Mouse (Mus musculus): ENCODE results near the gene Rgs7.

Rgs7 gene

DNA sequence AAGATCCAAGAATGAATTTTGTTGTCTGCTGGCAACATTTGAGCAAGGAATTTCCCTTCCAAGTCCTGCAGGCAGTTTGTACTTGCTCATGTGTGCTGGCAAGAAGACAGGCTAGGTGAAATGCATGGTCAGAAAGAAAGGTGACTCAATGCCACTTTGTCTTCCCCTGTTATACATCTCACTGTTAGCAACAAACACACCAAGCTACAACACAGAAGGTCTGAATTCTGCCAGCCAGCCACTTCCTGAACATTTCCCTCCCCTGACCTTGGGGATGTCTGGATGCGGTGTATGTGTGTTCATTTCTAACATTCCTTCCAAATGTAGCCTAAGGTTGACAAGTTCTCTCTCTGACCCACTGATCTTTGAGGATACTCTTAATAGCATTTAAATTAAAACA is 191.4 kb downstream of the Rgs7 start:
- DNase-seq (ENCODE audit: low read depth), result no peak

DNA sequence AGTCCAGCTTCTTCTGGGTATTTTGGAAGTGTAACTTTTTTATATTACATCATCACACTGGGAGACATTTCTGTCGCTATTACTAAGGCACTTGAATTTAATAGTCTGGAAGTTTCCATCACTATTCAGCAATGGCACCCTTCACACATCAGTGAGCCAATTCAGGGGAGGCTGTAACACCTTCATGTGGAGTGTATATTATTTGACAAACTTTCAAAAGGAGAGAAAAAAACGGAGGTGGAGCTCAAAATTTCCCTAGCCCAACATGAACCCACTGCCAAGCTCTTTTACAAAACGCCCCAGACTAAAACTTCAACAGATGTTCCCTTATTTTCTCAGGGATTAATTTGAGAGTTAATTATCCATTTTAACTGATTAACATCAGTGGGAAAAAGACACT is 191.9 kb downstream of the Rgs7 start:
- DNase-seq (ENCODE audit: low read depth), result no peak

DNA sequence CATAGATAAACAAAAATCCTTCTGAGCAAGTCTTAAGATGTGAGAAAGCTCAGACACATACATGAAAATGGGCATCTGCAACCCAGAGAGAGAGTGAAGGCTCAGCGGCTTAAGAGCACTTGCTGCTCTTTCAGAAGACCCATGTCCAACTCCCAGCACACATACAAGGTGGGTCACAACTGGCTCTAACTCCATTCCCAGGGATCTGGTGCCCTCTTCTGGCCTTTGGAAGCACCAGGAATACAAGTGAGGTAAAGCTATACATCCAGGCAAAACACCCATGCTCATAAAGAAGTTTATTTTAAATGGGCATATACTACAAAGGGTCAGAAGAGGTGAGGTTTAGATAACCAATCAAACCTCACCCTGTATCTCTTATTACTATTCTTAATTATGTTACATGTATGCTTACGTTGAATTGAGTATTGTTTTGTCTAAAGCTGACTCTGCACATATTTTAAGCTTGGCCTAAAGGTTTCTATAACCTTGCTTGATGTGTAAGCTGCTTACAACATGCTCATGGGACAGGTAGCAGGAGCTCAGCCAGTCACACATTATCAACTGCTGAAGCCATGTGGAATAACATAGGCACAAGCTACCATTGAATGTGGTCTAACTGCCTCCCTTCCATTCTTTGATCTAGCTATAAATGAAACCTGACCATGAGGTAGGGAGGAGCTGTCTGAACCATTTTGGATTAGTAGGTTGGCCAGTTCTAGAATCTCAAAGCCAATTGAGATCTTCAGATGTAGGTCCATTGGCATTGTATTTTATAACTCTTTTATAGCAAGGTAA is 192.5 kb downstream of the Rgs7 start:
- DNase-seq (ENCODE audit: low read depth), result no peak

DNA sequence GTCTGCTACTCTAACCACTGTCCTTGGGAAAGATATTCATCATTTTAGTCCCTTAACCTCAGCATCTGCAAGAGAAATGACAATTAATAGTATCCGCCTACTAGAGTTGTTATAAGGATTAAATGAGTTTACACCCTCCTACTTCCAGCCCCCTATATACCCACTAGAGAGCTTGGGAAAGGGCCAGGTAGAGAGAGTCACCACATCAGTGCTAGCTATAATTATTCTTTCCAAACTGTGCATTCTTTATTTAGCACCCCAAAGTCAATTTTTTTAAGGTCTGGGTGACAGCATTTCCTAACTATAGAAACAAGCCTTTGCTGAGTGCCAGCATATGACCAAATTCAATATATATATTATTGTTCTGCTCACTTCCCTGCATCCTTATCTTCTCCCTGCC is 195.4 kb downstream of the Rgs7 start:
- DNase-seq (ENCODE audit: low read depth), result no peak

DNA sequence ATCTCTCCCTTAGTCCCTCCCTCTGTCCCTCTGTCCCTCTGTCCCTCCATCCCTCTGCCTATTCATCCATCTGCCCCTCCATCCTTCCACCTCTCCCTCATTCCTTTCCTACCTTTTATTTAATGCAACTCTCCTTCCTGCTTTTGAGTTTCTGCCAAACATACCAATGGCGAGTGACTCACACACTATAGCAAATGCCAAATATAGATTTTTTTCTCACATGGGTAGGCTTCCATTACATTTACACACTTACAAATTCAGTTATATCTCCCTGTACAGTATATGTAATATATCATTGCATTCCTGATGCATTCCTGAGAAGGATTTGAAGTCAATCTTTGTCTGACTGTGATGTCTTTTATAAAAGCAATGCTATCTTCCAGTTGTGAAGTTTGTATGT is 202.2 kb downstream of the Rgs7 start:
- DNase-seq (ENCODE audit: low read depth), result no peak

DNA sequence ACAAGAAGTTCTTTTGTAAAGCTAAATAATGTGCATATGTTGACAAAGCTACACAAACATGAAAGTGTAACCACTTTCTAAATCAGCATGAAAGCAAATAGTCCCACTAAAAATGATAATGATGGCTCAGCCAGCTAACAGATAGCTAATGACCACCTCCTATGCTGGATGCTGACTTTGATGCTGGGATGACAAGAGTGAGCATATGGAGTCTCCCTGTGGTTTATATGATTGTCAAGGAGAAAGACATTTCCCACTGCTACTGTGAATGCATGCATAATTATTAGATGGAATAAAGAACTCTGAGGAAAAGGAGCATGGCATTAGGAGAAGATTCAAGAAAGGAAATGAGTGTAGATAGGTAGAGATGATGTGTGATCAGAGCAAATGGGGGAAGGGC is 230.0 kb downstream of the Rgs7 start:
- no peak for DNase-seq (ENCODE audit: low read depth)

DNA sequence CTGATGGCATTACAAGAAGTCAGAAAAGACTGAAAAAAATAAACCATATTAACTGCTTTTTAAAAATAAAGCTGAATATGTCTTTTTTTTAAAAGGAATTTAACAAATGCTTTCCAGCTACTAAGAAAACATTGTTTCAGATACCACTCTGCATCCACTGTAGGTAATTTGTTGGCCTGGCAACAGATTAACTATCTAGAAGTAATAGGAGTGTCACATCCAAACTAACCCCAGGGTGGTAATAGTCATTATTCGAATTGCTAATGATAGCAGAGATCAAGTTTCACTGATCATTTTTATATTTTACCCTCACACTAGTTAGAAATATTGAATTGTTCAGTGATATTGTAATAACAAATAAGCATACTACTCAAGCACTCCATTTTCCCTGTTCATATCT is 232.9 kb downstream of the Rgs7 start:
- DNase-seq (ENCODE audit: low read depth), result no peak

DNA sequence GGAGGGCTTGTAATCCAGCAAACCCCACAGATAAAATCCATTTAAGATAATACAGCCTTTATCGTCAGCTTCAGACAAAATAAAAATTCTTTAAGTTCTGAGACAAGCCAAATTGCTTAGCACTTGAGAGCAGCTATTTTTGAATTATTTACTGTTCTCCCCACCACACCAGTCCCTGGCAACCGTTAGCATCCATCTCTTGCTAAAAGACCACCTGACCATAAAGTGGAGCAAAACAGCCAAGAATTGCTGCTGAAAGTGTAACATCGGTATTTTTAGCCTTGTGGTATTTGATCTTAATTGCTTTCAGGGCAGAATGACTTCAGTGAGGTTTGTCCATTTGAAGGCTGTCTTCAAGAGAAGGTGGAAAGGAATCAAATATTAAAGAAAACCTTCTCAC is 237.1 kb downstream of the Rgs7 start:
- no peak for DNase-seq (ENCODE audit: low read depth)

DNA sequence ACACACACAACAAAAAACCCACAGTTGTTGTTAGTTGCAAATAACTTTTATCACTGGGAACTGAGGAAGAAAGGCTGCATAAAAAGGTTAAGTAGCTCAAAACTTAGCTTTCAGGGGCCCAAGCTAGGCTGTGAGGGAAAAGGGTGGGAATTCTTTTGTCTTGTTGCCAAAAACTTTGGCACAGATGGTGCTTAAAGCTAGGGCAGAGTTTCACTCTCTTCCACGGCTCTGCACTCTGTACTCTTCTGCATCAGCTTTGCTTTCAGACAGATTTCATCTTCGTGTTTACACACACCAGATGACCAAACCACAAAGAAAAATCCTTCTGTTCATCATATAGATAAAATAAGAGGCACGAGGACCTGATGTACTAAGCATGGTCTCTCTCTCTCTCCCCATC is 237.6 kb downstream of the Rgs7 start:
- no peak for DNase-seq (ENCODE audit: low read depth)

DNA sequence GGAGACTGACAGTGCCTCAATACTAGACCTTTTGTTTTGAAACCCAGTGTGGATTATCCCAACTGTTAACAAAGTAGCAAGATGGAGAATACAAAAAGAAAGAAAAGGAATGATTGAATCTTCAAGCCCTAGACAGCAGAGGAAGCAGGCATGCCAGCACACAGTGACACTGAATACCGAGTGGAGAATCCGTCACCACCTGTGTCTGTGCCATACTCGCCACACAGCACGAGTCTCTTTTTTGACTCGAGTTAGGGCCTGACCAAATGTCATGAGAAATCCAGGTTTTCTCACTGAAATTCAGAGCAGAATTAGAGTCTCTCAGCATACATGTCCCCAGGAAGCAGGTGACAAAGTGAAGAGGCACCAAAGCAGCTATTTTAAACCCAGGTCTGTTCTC is 250.2 kb downstream of the Rgs7 start:
- no peak for DNase-seq (ENCODE audit: low read depth)

DNA sequence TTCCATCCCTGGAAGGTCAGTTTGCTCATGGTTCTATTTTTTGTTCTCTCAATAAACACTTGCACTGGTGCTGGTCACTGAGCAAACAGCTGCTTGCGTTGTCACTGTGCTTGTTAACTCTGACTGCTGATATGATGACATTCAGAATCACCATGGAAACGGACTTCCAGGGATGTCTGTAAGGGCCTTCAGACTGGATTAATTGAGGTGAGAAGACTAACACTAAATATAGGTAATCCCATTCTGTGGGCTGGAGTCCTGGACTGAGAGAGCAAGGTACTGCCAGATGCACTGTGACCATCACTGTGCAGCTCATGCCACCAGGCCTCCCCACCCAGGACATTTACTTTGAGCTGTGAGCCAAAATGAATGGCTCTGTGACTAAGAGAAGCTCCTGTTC is 252.2 kb downstream of the Rgs7 start:
- DNase-seq (ENCODE audit: low read depth), result no peak

DNA sequence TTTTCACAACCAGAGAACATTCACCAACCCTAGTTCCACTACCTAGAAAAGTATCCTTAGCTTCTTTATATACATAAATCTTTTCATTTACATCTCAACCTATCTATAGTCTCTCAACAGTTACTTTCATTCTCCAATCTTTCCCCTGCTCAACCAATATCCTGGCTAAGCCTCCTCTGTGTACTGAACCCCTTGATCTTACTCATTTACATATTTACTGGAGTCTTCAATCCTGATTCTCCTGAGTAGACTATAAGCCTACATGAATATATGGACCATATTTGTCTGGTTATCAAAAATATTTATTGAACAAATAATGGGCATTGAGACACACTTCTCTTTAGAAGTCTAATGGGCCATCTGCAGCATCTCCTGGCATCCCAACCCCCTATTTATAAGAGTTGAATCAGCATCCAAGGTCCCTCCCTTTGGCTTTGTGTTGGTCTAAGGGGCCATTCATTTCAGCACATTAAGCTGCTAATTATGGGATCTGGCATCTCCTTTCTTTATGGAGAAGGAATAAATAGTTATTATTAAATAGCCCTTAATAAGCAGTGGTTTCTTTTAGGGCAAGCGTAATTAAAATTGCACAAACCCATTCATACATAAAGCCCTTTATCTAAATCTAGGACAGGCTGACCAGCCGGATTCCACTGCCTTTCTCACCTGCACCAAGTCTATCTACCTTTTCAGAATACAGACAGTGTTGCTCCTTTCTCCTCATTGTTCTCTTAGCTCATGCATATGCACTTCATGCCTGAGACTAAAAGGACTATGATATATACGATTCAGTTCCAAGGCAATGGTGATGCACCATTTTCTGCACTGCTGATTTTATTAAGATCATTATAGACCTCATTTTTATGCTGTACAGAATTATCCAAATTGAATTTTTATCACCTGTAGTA is 270.5 kb downstream of the Rgs7 start:
- no peak for DNase-seq (ENCODE audit: low read depth)

DNA sequence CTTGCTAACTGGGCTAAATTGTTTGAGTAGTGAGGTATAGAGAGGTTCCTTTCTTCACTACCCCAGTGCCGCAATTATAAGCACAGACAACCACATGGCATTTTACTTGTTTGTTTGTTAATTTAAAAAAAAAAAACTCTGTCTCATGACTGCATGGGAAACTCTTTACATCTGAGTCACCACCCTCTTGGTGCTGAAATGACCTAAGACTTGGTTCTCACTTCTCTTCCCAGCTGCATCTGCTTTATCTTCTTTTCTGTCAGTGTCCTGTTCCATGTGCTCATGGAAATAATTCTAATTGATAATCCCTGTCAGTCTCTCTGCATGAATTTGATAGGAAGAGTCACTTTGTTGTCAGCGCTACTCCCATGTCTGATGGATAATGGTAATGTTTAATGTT is 272.7 kb downstream of the Rgs7 start:
- no peak for DNase-seq (ENCODE audit: low read depth)

DNA sequence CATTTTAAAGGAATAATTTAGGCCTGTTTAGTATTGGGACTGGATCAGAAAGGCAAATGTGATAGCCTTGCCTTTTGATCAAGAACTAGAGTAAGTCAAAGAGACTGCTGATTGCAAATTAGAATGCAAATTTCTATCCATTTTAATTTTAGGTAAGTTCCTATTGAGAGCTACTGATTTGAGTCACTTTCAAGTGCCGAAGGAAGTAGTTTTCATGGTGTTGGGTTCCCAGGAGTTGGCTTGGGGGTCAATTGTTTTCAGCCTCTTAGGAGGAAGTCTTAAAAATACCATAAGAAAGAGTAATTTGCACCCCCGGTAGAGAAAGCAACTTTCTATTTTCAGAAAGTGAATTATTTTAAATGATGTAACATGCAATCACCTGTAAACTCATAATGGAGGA is 285.3 kb downstream of the Rgs7 start:
- DNase-seq (ENCODE audit: low read depth), result no peak

DNA sequence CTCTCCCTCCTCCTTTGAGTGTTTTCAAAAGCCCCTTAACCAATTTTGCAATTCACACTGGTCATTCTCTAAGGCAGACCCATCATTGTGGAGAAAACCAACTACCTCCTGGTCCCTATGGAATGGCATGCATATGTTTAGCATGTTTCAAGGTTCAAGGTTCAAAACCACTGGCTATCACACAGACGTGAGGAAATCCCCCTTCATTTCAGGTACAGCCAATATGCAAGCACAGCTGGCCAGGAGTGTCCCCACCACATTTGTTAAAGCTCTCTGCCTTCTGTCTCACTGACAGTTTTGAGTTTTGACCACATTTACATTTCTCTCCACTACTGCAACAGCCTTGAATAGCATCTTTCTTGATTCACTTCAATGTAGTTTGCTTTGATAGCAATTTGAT is 286.7 kb downstream of the Rgs7 start:
- no peak for DNase-seq (ENCODE audit: low read depth)

DNA sequence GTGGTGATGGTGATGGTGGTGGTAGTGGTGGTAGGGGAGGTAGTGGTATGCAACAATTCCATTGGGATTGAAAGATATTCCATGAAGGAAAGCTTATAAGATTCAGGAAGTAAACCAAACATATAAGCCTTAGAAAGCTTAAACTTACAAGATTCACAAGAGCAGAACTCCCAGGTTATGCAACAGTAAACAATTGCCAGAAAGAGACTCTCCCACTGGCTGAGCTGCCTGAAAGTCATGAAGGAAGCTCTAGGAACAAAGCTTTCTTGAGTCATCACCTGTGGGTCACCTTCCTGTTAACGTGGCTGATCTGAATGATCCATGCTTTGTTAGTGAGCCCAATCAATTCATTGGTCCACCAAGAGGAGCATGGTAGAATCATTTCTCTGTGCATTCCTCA is 288.8 kb downstream of the Rgs7 start:
- no peak for DNase-seq (ENCODE audit: low read depth)

DNA sequence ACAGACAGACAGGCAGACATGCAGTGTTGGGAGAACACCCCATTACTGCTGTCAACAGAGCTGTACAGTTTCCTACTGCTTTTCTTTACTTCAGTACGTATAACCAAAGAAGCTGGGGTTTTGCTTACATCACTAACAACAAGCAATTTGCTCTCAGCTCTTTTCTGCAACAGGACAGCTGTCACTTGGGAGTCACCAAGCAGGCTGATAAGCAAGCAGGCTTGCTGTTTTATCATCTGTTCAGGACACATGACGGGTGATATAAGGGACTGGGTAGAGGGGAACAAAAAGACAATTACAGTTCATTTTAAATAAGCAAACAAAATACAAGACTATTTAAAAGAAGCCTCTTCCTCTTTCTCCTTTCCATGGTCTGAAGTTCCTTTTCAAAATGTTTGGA is 289.4 kb downstream of the Rgs7 start:
- DNase-seq (ENCODE audit: low read depth), result no peak

DNA sequence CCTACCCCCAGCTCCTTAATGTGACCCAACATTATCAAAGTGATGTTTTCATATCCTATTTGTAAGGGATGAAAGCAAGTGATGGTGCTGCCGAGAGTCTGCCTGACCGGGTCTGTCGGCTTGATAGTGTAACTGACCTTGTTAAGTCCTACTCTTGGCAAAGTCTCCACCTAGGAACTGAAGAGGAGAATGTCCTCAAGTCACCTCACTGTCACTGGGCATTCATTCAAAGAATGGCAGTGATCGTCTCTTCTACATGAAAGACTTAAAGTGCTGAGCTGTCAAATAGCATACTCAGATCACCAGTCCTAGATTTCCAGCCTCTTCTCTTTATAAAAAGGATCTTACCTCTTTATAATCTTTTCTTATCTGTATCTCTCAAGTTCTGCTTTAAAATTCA is 293.4 kb downstream of the Rgs7 start:
- DNase-seq (ENCODE audit: low read depth), result no peak

DNA sequence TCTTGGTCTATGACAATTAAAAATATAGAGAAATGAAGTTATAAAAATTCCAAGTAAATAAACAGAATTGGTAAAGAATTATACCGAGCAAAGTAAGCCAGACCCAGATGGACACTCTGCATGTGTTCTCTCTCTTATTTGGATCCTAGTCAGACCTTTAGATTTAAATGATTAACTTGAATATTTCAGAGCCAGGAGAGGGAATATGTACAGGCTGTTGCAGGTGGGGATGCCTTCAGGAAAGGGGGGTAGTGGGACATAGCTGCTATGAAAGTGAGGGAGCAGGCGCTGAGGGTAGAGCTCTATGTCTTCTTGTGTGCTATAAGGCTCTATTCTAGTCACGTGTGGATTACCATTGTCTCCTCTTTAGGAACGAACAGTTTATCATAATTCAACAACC is 296.5 kb downstream of the Rgs7 start:
- DNase-seq (ENCODE audit: low read depth), result no peak

DNA sequence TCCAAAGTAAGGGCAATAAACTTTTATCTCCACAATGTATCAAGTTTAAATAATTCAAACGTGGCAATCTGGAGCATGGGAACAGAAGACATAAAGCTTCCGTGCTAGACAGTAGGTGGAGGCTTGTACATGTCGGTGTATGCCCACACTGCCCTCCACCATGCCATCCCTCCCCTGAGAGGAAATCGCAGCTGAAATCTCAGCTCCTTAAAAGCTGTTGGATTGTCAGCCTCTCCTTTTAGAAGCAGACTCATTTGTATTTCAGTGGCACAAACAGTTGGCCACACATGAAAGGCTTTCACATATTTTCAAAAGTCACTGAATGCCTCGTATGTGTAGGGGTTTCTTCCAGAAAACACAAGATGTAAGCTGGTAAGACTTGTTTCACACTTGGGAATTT is 304.1 kb downstream of the Rgs7 start:
- no peak for DNase-seq (ENCODE audit: low read depth)

DNA sequence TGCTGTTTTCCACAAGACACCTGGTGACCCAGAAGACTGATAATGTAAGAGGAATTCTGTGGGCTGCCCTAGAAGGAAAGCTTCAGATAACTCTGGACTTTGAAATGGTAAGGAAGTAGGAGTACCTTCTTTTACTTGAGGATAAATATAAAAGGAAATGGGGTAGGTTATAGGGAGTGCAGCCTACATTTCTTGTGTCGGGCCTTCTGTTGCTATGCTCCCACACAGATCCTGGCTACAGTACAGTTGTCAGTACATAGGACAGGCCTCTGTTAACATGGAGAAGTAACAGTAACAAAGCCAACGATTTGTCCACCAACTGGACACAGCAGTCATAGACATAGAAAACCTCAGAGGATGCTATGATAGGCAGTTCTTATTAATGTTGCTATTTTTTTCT is 307.1 kb downstream of the Rgs7 start:
- no peak for DNase-seq (ENCODE audit: low read depth)

DNA sequence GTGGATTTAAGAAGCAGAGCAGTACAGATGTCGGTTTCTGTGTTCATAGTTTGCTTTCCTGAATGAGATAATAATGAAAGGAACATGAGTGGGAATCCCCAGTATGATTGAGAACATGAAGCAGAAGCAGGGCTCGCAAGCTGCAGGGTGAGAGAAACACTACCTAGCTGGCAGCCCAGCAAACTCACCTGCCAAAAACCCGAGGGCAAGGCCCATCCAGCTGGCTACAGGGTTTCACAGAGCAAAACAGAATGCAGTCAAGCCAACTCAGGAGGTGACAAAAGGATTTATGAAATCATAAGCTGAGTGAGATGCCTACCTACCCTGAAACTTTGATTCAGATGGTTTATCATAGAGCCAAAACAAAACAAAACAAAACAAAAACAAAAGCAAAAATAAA is 307.6 kb downstream of the Rgs7 start:
- DNase-seq (ENCODE audit: low read depth), result no peak

DNA sequence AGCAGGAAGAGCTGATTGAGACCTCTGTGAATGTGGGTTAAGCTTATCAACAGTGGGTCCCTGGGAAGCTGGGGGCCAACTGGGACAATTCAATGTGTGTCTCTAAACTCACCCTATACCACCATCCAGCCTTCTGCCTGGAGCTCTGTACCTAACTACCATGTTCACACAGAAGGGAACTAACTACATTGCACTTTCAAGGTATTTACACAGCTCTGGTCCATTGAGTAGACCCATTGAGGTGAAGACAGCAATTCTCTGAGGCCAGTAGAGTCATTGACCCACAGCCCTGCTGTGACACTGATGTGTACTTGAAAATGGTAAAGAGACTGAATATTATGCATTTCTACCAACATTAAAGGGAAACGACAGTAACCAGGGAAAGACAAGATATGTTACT is 313.6 kb downstream of the Rgs7 start:
- DNase-seq (ENCODE audit: low read depth), result no peak

Measured in naive thymus-derived CD4-positive, alpha-beta T cell, adult 2 months (primary cell).